In the genomic region with DNA sequence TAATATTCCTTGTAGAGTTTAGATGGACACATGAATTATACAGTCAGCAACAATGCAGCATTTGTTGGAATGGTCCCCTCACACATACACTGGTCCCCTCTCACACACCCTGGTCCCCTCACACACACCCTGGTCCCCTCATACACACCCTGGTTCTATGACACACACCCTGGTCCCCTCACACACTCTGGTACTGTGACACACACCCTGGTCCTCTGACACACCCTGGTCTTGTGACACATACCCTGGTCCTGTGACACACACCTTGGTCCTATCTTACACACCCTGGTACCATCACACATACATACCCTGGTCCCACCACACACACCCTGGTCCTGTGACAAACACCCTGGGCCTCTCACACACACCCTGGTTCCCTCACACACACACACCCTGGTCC, we compare ENCODE assay signal across 21 mouse cellular contexts.
DNase-seq lines count a peak whose midpoint lies in the region; ATAC-seq and TF ChIP-seq lines count a peak whose summit lies in the region.
"Had no signal": no experiment of that assay in that cellular context is flagged by ENCODE, and none has a peak within 500 bp of the region (broad histone marks: within the 10 kb centered on the region; RNA-seq: fewer than 3 reads in every experiment).

No protein-coding gene starts in this region.

- no peaks in the 10 kb centered on the region for H3K4me1 ChIP-seq in hindbrain, embryonic 14.5 days (replicated peaks; ENCODE audit: control insufficient read depth, insufficient read depth, low read length)
- no peaks in the 10 kb centered on the region for H3K4me1 ChIP-seq in hindbrain, postnatal 0 days (ENCODE audit: insufficient read depth, low read length)
- H3K4me1 ChIP-seq in midbrain, embryonic 13.5 days (replicated peaks): no peaks in the 10 kb centered on the region
- H3K4me1 ChIP-seq in midbrain, embryonic 10.5 days: no peaks in the 10 kb centered on the region
- no peaks in the 10 kb centered on the region; the same call in 1 of the 2 replicates for H3K4me1 ChIP-seq in megakaryocyte, embryonic 14.5 days
- H3K4me1 ChIP-seq: forebrain, embryonic 12.5 days; kidney, embryonic 15.5 days had no signal

- H3K4me2 ChIP-seq in hindbrain, embryonic 14.5 days (replicated peaks): no peak overlapping the region
- no peak overlapping the region for H3K4me2 ChIP-seq in hindbrain, postnatal 0 days (ENCODE audit: low read depth, low read length)
- no peak overlapping the region for H3K4me2 ChIP-seq in midbrain, embryonic 13.5 days (replicated peaks)
- H3K4me2 ChIP-seq: embryonic facial prominence, embryonic 13.5 days; forebrain, embryonic 12.5 days; kidney, embryonic 15.5 days; midbrain, embryonic 11.5 days had no signal

- DNase-seq in hindbrain, embryonic 14.5 days (ENCODE audit: low spot score): no peak
- DNase-seq in hindbrain, postnatal 0 days (ENCODE audit: low spot score): no peak
- DNase-seq in midbrain, embryonic 10.5 days (ENCODE audit: low spot score): no peak
- DNase-seq in cerebellum, adult 11 months: no peak
- no peak for DNase-seq in ovary, adult 18-20 months (ENCODE audit: low spot score)
- DNase-seq: adrenal gland, adult 2 months; B cell, adult 2 months; cerebellum, adult 11-12 months; cerebellum, postnatal 14 days; kidney, adult 11 months; layer of hippocampus, adult 9-11 months; lung, adult 2 months; lung, postnatal 36 days had no signal

- no peaks in the 10 kb centered on the region for H3K9me3 ChIP-seq in hindbrain, embryonic 14.5 days (ENCODE audit: control insufficient read depth, low read length)
- H3K9me3 ChIP-seq in hindbrain, postnatal 0 days (ENCODE audit: low read length): no peaks in the 10 kb centered on the region
- no peaks in the 10 kb centered on the region for H3K9me3 ChIP-seq in midbrain, embryonic 13.5 days
- H3K9me3 ChIP-seq in midbrain, embryonic 10.5 days (replicated peaks): no peaks in the 10 kb centered on the region
- no peaks in the 10 kb centered on the region for H3K9me3 ChIP-seq in megakaryocyte, embryonic 14.5 days
- H3K9me3 ChIP-seq: embryonic facial prominence, embryonic 13.5 days; forebrain, embryonic 12.5 days; kidney, embryonic 15.5 days had no signal

- peak; percentile 24; the same call in 1 of the 2 replicates for ATAC-seq in hindbrain, embryonic 14.5 days (ENCODE audit: low FRiP score)
- ATAC-seq in hindbrain, postnatal 0 days: no peak
- 0 out of 2 replicates have a peak, but pooled peaks have one; percentile 56 for ATAC-seq in midbrain, embryonic 13.5 days

- no peak overlapping the region for H3K27ac ChIP-seq in hindbrain, embryonic 14.5 days
- no peak overlapping the region for H3K27ac ChIP-seq in hindbrain, postnatal 0 days
- H3K27ac ChIP-seq in midbrain, embryonic 13.5 days: no peak overlapping the region
- no peak overlapping the region for H3K27ac ChIP-seq in midbrain, embryonic 10.5 days (replicated peaks)
- H3K27ac ChIP-seq: embryonic facial prominence, embryonic 13.5 days; forebrain, embryonic 12.5 days; kidney, embryonic 15.5 days had no signal

- no peak overlapping the region for H3K4me3 ChIP-seq in hindbrain, embryonic 14.5 days (replicated peaks; ENCODE audit: low read length)
- H3K4me3 ChIP-seq in hindbrain, postnatal 0 days (ENCODE audit: low read length): no peak overlapping the region
- H3K4me3 ChIP-seq in midbrain, embryonic 13.5 days (replicated peaks): no peak overlapping the region
- no peak overlapping the region for H3K4me3 ChIP-seq in midbrain, embryonic 10.5 days
- H3K4me3 ChIP-seq in megakaryocyte, embryonic 14.5 days (replicated peaks): peak overlapping the region; percentile 31
- H3K4me3 ChIP-seq: embryonic facial prominence, embryonic 13.5 days; erythroblast, embryonic 14.5 days; forebrain, embryonic 12.5 days; kidney, embryonic 15.5 days had no signal

- H3K36me3 ChIP-seq in hindbrain, embryonic 14.5 days (replicated peaks; ENCODE audit: control insufficient read depth, insufficient read depth): no peaks in the 10 kb centered on the region
- no peaks in the 10 kb centered on the region for H3K36me3 ChIP-seq in hindbrain, postnatal 0 days (ENCODE audit: insufficient read depth, low read length)
- H3K36me3 ChIP-seq in midbrain, embryonic 13.5 days: no peaks in the 10 kb centered on the region
- H3K36me3 ChIP-seq in midbrain, embryonic 10.5 days: no peaks in the 10 kb centered on the region
- H3K36me3 ChIP-seq in megakaryocyte, embryonic 14.5 days (replicated peaks; ENCODE audit: low read length): no peaks in the 10 kb centered on the region
- H3K36me3 ChIP-seq: forebrain, embryonic 12.5 days; kidney, embryonic 15.5 days had no signal

- H3K27me3 ChIP-seq in hindbrain, embryonic 14.5 days (ENCODE audit: control insufficient read depth, insufficient read depth, low read length): no peaks in the 10 kb centered on the region
- H3K27me3 ChIP-seq in hindbrain, postnatal 0 days (ENCODE audit: insufficient read depth, low read length): no peaks in the 10 kb centered on the region
- H3K27me3 ChIP-seq in midbrain, embryonic 13.5 days: no peaks in the 10 kb centered on the region
- H3K27me3 ChIP-seq in midbrain, embryonic 10.5 days (ENCODE audit: low read depth, poor library complexity, severe bottlenecking): no peaks in the 10 kb centered on the region
- no peaks in the 10 kb centered on the region for H3K27me3 ChIP-seq in megakaryocyte, embryonic 14.5 days (replicated peaks)
- H3K27me3 ChIP-seq: CH12.LX; embryonic facial prominence, embryonic 13.5 days; forebrain, embryonic 12.5 days; kidney, embryonic 15.5 days had no signal

- no peak for TF ChIP-seq CTCF in hindbrain, postnatal 0 days (IDR thresholded peaks at IDR 0.05; ENCODE audit: low read depth)

- no peak overlapping the region for H3K9ac ChIP-seq in hindbrain, embryonic 14.5 days
- no peak overlapping the region for H3K9ac ChIP-seq in hindbrain, postnatal 0 days (replicated peaks; ENCODE audit: low read length)
- H3K9ac ChIP-seq in midbrain, embryonic 13.5 days (replicated peaks): no peak overlapping the region
- H3K9ac ChIP-seq: embryonic facial prominence, embryonic 13.5 days; forebrain, embryonic 12.5 days; kidney, embryonic 15.5 days had no signal
